34 mouse cellular contexts compared by ENCODE assay signal in genomic region chr14:121484436-121484835, GRCm38 (mm10). TPM values are rescaled to one million over a fixed set of nuclear protein-coding genes. Genes with fewer than 3 reads are reported as not detected.
A peak's percentile ranks its signal among the peaks of the same experiment; 100 is the strongest.
DNase-seq lines count a peak whose midpoint lies in the region; ATAC-seq lines count a peak whose summit lies in the region.
"Had no signal": no experiment of that assay in that cellular context is flagged by ENCODE, and none has a peak within 500 bp of the region (broad histone marks: within the 10 kb centered on the region; RNA-seq: fewer than 3 reads in every experiment).

No protein-coding gene starts in this region.

- no peak overlapping the region for H3K27ac ChIP-seq in hindbrain, embryonic 14.5 days
- H3K27ac ChIP-seq: embryonic facial prominence, embryonic 12.5 days; embryonic facial prominence, embryonic 15.5 days; forebrain, embryonic 10.5 days; forebrain, embryonic 13.5 days; heart, embryonic 15.5 days; hindbrain, embryonic 12.5 days had no signal

- no peak overlapping the region for H3K4me2 ChIP-seq in hindbrain, embryonic 14.5 days (replicated peaks)
- H3K4me2 ChIP-seq: embryonic facial prominence, embryonic 12.5 days; embryonic facial prominence, embryonic 15.5 days; forebrain, embryonic 13.5 days; heart, embryonic 11.5 days; heart, embryonic 15.5 days; hindbrain, embryonic 12.5 days had no signal

- DNase-seq in 416B (ENCODE audit: low read depth): peak; percentile 21
- peak; percentile 15 for DNase-seq in CD4-positive helper T cell, adult 2 months (ENCODE audit: low read depth, low spot score)
- peak; percentile 19 for DNase-seq in MN1 (ENCODE audit: low spot score)
- no peak for DNase-seq in hindbrain, embryonic 14.5 days (ENCODE audit: low spot score)
- no peak for DNase-seq in cerebellum, postnatal 25 days
- DNase-seq in spleen, postnatal 4 days (ENCODE audit: low spot score in 2 of 2): no peak
- DNase-seq in right cerebral cortex, postnatal 10 days (ENCODE audit: low spot score in 2 of 2): no peak
- DNase-seq: adrenal gland, postnatal 10 days; adrenal gland, postnatal 36 days; cerebellum, adult 11 months; cerebellum, adult 2 months; cerebellum, adult 9-11 months; cerebellum, postnatal 36 days; gastrocnemius, postnatal 10 days; gastrocnemius, postnatal 36 days; heart, postnatal 14 days; kidney, adult 18-20 months had no signal

- no peak overlapping the region for H3K9ac ChIP-seq in hindbrain, embryonic 14.5 days
- H3K9ac ChIP-seq: embryonic facial prominence, embryonic 15.5 days; forebrain, embryonic 13.5 days; heart, embryonic 15.5 days; hindbrain, embryonic 12.5 days had no signal

- H3K4me3 ChIP-seq in hindbrain, embryonic 14.5 days (replicated peaks; ENCODE audit: low read length): no peak overlapping the region
- H3K4me3 ChIP-seq: embryonic facial prominence, embryonic 12.5 days; embryonic facial prominence, embryonic 15.5 days; erythroblast, embryonic 14.5 days; forebrain, embryonic 10.5 days; forebrain, embryonic 13.5 days; heart, embryonic 15.5 days; hindbrain, embryonic 12.5 days had no signal

- no peaks in the 10 kb centered on the region for H3K4me1 ChIP-seq in hindbrain, embryonic 14.5 days (replicated peaks; ENCODE audit: control insufficient read depth, insufficient read depth, low read length)
- H3K4me1 ChIP-seq: embryonic facial prominence, embryonic 12.5 days; embryonic facial prominence, embryonic 15.5 days; forebrain, embryonic 10.5 days; forebrain, embryonic 13.5 days; heart, embryonic 15.5 days; hindbrain, embryonic 12.5 days had no signal

- H3K36me3 ChIP-seq in hindbrain, embryonic 14.5 days (replicated peaks; ENCODE audit: control insufficient read depth, insufficient read depth): no peaks in the 10 kb centered on the region
- H3K36me3 ChIP-seq: embryonic facial prominence, embryonic 12.5 days; embryonic facial prominence, embryonic 15.5 days; forebrain, embryonic 10.5 days; G1E; heart, embryonic 15.5 days; hindbrain, embryonic 12.5 days had no signal

- no peaks in the 10 kb centered on the region for H3K9me3 ChIP-seq in hindbrain, embryonic 14.5 days (ENCODE audit: control insufficient read depth, low read length)
- H3K9me3 ChIP-seq: embryonic facial prominence, embryonic 12.5 days; embryonic facial prominence, embryonic 15.5 days; forebrain, embryonic 10.5 days; forebrain, embryonic 13.5 days; G1E; heart, embryonic 15.5 days; hindbrain, embryonic 12.5 days had no signal

- WGBS in hindbrain, embryonic 14.5 days: 83% methylated on average over 3 of the region's 3 CpGs

- 0 out of 2 replicates have a peak, but pooled peaks have one; percentile 39 for ATAC-seq in erythroid progenitor cell, adult 5-6 weeks (replicated peaks; ENCODE audit: low FRiP score, poor library complexity, severe bottlenecking)
- no peak for ATAC-seq in hindbrain, embryonic 14.5 days (ENCODE audit: low FRiP score)
- ATAC-seq: forebrain, embryonic 13.5 days; forebrain, embryonic 16.5 days; hindbrain, embryonic 16.5 days; intestine, embryonic 16.5 days; Patski had no signal

- no peaks in the 10 kb centered on the region for H3K27me3 ChIP-seq in hindbrain, embryonic 14.5 days (ENCODE audit: control insufficient read depth, insufficient read depth, low read length)
- H3K27me3 ChIP-seq: CH12.LX; embryonic facial prominence, embryonic 12.5 days; embryonic facial prominence, embryonic 15.5 days; forebrain, embryonic 13.5 days; heart, embryonic 15.5 days; hindbrain, embryonic 12.5 days had no signal

RNA-seq across cellular contexts. Expression of gene Slc15a1, which starts 20.6 kb away (rescaled TPM):
- total RNA-seq in erythroid progenitor cell, adult 5-6 weeks (2015; ENCODE audit: low replicate concordance): not detected in 2 replicates
- total RNA-seq in erythroid progenitor cell, adult 5-6 weeks (2017; ENCODE audit: low replicate concordance): not detected in 2 replicates
- not detected in 2 replicates for polyA plus RNA-seq in hindbrain, embryonic 14.5 days (2014; fragmentation: Nextera tagmentation; extraction: Ambion mirVana)
- total RNA-seq: adrenal gland, postnatal 36 days; gastrocnemius, adult 18-20 months; gastrocnemius, postnatal 10 days; gastrocnemius, postnatal 36 days; heart, postnatal 14 days; hematopoietic stem cell, adult 5-6 weeks had no signal
- polyA plus RNA-seq: cerebellum, adult 2 months; forebrain, embryonic 10.5 days; forebrain, embryonic 13.5 days; forebrain, embryonic 16.5 days; G1E; heart, embryonic 11.5 days had no signal

Comparison
In these comparisons a context has a peak if more than half of its experiments do, and no peak if none do; other contexts are left out.
1. DNase-seq: peak in 416B (single experiment), CD4-positive helper T cell, adult 2 months (single experiment) and MN1 (single experiment); none in hindbrain, embryonic 14.5 days (single experiment), cerebellum, postnatal 25 days (0 of 2), spleen, postnatal 4 days (0 of 2) and right cerebral cortex, postnatal 10 days (0 of 2).